Mouse (Mus musculus): ENCODE measurements around the gene Fbrs. TPM values are rescaled to one million over a fixed set of nuclear protein-coding genes. Genes with fewer than 3 reads are reported as not detected.
"Not testable (repeated sequence)": the region's sequence is repeated elsewhere in the genome, so short reads cannot be mapped to it uniquely, and the experiment has no call there.

The Fbrs gene
- total RNA-seq, 1 experiment from 2014 or later: 30.3 TPM

DNA sequence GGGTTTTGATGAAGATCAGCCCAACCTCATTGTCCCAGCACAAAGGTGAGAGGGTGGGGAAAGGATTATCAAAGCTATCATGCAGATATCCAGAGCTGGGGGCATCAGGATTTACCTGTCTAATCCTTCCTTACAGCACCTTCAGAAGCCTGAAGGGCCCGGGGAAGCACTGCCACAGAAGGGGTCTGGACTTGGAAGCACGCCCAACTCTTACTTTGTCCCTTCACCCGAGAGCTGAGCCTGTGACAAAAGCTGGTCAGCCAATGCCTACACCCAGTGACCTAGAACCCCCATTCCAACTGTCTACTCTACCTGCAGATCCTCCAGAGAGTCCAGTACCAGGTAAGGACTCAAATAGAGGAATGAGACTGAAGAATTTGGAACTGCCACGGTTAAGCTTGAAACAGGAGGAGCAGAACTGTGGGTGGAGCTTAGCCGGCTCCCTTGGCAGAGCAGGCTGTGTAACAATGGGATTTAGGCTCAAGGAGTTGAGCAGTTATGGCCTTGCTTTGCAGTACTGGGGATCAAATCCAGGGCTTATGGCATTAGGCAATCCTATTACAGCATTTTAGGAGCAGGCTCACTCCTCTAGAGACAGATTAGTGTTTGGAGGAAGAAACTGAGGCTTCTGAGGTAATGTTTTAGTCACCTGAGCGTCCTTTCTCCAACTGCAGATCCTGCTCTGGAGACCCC lies 4.5 kb upstream of the Fbrs start:
- no peak for ATAC-seq (replicated peaks; ENCODE audit: low read depth, poor library complexity, severe bottlenecking)

DNA sequence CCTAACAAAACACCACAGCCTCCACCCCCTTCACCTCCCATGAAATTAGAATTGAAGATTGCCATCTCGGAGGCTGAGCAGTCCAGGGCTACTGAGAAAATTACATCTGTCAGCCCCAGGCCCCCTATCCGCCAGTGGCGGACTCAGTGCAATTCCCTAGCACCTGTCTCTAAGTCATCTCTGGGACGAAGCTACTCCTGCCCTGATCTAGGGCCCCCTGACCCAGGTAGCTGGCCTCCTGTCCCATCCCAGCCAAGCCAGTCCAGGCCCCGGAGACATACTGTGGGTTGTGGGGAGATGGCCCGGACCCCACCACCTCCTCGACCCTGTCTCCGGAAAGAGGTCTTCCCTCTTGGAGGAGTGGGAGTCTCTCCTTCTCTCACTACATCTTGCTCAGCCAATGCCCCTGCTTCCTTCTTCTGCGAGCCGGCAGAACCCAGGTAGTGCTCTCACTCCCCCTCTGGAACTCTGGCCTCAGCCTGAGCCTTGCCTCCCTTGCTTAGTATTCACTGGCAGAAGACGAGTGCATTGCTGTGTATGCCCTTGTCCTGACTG lies 3.7 kb upstream of the Fbrs start:
- ATAC-seq (replicated peaks; ENCODE audit: low read depth, poor library complexity, severe bottlenecking): no peak

DNA sequence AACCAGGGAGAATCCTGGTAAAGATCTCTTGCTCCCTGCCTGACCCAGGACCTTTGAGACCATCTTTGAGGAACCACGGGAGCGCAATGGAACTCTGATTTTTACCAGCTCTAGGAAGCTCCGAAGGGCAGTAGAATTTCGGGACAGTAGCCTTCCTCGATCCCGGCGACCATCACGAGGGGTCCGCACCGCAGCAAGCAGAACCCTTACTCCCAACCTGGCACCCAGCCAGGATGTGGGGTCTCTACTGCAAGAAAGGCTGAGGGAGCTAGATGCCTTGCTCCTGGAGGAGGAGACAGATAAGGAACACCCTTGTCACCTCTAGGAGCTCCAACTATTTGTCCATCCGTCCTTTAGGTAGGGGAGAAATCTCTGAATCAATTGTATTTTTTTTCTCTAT lies 2.7 kb upstream of the Fbrs start:
- no peak for ATAC-seq (replicated peaks; ENCODE audit: low read depth, poor library complexity, severe bottlenecking)

DNA sequence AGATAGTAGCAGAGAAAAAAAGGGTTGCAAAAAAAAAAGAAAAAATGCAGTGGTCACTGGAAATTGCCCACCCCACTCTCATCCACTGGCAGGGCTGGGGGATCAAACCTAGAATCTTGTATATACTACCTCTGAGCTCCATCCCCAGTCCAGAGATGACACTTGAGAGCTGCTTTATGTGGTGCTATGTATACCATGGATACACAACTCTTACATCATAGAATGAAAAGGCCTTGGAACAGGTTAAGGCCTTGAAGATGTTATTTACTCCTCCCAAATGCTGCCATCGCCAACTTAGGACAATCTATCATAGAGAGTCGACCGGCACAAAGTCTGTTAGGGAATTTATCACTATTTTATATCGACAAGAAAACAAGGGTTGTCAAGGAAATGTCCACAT lies 2.1 kb upstream of the Fbrs start:
- no peak for ATAC-seq (replicated peaks; ENCODE audit: low read depth, poor library complexity, severe bottlenecking)

DNA sequence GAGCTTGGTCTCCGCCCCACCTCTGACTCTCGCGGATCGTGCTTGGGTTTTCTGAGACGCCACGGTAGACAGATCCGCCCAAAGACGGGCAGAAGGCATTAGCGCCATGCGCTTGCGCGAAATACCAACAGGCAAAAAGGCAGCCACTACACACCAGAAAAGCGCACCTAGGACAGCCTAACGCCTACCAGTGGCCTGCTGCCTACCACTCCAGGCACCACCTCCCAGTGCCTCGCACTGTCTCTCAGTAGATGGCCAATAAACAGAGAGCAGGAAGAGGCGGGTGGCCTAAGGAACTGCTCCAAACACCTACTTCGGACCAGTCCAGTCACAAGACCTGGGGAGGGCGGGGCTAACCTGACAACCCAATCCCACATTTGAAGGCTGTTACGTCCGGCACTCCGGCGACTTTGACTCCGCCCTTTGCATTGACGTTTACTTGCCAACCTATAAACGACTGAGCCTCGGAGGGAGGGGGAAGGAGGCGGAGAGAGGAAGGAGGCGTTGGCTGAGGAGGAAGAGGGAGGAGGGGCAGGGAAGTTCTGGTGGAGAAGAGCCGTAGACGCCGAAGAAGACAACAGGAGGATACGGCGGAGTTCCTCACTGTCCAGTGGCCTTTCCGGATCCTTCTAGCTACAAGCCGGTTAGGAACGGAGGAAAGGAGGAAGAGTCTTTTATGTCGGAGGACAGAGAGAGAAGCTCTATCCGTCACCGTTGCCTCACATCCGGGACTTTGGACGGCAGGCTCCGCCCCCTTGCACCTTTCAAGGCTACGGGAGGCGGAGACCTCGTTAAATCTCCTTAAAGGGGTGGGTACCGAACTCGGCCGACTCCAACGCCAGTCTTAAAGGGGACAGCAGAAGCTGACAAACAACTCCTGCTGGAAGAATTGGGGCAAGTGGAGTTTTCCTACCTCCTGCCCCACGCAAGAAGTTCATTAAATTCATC lies 1.0 kb upstream of the Fbrs start:
- peak; percentile 81 for ATAC-seq (replicated peaks; ENCODE audit: low read depth, poor library complexity, severe bottlenecking)

DNA sequence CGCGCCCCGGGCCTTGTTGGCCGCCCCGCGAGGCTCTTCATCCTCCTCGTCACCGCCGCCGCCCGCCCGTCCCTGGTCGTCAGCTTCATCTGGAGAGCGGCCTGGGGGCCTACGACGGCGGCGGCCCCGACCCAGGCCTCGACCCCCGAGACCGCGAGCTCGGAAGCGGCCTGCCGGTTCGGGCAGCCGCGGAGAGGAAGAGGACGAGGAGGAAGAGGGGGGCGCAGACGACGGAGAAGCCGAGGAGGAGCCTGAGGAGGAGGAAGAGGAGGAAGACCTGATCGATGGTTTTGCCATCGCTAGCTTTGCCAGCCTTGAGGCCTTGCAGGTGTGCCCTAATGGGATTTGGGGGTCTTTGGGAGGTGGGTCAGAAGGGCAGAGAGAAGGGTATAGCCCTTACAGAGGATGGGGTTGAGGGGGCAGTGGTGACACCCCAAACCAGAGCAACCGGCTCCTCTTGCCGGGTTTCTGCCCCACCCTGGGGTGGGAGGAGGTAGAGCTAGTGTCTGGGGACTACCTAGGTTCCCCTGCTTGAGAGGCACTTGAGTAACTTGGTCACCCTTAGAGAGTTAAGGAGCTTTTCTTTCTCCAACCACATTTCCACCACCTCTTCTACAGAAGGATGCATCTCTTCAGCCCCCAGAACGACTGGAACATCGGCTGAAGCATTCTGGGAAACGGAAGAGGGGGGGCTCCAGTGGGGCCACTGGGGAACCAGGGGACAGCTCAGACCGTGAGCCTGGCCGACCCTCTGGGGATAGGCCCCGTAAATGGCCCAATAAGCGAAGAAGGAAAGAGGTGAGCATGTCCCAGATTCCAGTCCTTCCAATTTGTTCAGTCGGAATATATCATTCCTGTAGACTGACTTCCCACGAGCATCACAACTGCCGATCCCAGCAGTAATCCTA lies 573 bp downstream of the Fbrs start:
- no peak for ATAC-seq (replicated peaks; ENCODE audit: low read depth, poor library complexity, severe bottlenecking)

DNA sequence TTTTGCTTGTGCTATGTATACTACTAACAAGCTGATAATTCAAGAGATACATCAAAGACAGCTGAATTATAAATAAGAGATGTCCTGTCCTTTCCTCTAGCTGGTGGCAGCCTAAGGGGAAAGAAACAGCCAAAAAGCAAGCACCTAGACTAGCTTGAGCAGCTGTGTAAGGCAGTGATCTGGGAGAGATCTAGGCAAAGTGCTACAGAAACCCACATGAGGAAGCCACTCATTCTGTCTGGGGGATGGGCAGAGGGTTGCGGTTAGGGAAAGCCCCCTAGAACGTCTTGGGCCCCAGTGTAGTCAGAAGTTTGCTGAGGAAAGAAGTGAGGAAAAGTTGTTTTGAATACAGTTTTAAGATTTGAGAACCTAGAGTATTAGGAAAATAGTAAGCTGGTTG lies 1.3 kb downstream of the Fbrs start:
- ATAC-seq (replicated peaks; ENCODE audit: low read depth, poor library complexity, severe bottlenecking): no peak

DNA sequence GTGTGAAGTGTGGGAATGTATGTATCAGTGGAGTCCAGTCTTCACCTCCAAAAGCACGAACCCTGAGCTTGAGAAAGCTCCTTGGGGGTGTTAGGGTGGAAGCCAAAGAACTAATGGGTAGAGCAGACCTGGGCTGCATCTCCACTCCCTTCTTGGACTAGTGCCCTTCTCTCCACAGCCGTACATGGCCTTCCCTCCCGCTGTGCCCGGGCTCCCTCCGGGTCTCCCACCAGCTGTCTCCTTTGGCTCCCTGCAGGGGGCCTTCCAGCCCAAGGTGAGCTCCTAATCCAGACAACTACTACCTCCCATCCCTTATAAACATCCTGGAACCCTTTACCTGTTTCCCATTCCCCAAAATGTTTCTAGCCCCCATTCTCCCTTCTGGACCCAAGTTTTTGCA lies 6.4 kb downstream of the Fbrs start:
- ATAC-seq (replicated peaks; ENCODE audit: low read depth, poor library complexity, severe bottlenecking): no peak

DNA sequence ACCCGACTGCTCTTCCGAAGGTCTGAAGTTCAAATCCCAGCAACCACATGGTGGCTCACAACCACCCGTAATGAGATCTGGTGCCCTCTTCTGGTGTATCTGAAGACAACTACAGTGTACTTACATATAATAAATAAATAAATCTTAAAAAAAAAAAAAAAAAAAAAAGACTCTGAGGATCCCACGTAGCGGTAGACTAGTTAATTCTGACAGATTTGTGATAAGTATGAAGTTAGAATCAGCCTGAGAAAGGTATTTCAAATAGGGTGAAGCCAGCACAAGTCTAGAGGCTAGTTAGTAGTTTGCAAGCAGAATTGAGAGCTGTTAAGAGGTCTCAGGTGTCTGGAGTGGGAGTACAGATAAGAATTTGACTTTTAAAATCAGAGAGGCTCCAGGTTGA lies 9.4 kb downstream of the Fbrs start:
- ATAC-seq (replicated peaks; ENCODE audit: low read depth, poor library complexity, severe bottlenecking): not testable (repeated sequence)

DNA sequence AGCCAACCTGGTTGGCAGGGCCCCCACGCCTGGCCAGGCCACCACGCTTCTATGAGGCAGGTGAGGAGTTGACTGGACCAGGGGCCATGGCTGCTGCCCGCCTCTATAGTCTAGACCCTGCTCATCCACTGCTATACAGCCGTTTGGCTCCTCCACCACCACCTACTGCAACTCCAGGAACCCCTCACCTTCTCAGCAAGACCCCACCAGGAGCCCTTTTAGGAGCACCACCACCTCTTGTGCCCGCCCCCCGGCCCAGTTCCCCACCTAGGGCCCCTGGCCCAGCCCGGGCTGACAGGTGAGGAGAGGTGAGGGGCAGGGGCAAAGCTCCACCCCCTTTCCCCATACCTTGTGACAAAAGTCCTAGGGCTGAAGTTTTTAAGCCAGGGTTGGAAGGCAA lies 11.0 kb downstream of the Fbrs start:
- no peak for ATAC-seq (replicated peaks; ENCODE audit: low read depth, poor library complexity, severe bottlenecking)

DNA sequence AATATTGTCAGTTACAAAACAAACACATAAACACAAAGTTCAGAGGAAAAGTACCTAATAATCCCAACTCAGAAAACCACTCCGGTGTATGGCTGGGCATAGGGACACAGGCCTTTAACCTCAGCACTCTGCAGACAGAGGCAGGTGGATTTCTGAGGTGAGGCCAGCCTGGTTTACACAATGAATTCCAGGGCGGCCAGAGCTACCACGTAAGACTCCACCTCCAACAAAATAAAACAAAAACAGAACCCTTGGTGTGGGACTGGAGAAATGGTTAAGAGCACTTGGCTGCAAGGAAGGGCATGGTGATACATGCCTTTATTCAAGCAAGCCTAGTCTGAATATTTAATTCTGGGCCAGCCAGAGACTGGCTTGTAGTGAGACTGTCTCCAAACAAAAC lies 12.8 kb downstream of the Fbrs start:
- ATAC-seq (replicated peaks; ENCODE audit: low read depth, poor library complexity, severe bottlenecking): no peak

DNA sequence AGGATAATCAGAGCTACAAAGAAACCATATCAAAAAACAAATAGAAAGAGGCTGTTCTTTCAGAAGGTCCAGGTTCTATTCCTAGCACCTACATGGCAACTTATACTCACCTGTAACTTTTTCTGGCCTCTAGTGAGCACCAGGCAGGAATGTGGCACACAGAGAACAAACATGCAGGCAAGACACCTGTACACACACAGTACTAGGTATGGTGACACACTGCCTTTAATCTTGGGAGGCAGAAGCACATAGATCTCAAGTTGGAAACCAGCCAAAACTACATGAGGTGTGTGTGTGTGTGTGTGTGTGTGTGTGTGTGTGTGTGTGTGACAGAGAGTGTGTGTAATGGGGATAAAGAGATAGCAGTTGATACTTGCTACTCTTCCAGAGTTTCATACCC lies 15.6 kb downstream of the Fbrs start:
- no peak for ATAC-seq (replicated peaks; ENCODE audit: low read depth, poor library complexity, severe bottlenecking)

DNA sequence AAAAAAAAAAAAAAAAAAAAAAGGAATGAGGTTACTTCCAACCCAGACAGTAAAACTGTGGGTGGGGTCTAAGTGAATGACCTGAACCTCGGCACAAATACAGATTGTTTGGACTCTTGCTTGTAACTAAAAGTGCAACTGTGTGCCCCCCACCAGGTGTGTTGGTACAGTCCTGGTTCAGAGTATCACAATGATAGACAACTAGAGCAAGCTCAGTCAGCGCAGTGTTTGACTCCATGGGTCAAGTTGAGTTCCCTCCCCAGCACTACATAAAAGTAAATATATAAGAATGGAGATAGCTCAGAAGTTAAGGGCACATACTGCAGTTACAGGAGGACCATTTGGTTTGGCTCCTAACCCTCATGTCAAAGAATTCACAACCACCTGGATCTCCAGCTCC lies 18.4 kb downstream of the Fbrs start:
- no peak for ATAC-seq (replicated peaks; ENCODE audit: low read depth, poor library complexity, severe bottlenecking)

DNA sequence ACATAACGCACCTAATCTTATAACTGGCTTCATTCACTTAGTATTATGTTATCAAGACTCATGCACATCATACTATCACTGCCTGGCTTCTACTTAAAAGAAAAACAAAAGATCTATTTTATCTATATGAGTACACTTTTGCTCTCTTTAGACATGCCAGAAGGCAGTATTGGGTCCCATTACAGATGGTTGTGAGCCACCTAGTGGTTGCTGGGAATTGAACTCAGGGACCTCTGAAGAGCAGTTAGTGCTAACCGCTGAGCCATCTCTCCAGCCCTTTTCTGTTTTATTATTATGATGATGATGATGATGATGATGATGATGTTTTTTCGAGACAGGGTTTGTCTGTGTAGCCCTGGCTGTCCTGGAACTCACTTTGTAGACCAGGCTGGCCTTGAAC lies 19.4 kb downstream of the Fbrs start:
- no peak; the same call in 1 of the 2 replicates for ATAC-seq (replicated peaks; ENCODE audit: low read depth, poor library complexity, severe bottlenecking)

DNA sequence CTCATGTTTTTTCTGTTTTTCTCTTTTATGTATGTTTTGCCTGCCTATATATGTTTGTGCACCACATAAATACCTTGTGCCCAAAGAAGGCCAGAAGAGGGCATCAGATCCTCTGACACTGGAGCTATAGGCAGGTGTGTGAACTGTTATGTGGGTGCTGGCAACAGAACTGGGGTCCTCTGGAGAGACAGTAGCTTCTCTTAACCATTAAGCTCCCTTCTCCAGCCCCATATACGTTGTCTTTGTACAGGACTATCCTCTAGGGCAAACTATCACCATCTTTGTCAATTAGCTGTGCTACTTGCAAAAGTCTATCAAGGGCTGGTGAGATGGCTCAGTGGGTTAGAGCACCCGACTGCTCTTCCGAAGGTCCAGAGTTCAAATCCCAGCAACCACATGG lies 29.3 kb downstream of the Fbrs start:
- no peak for ATAC-seq (replicated peaks; ENCODE audit: low read depth, poor library complexity, severe bottlenecking)

DNA sequence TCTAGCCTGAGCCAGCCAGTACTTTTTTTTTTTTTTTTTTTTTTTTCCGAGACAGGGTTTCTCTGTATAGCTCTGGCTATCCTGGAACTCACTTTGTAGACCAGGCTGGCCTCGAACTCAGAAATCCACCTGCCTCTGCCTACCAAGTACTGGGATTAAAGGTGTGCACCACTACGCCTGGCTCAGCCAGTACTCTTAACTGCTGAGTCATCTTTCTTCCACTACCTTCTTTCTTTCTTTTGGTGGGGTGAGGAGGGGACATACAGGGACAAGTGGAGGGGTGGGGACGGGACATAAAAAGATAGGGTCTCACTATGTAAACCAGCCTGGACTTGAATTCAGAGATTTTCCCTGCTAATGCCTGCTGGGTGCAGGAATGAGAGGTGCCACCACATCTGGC lies 30.8 kb downstream of the Fbrs start:
- ATAC-seq (replicated peaks; ENCODE audit: low read depth, poor library complexity, severe bottlenecking): not testable (repeated sequence)

DNA sequence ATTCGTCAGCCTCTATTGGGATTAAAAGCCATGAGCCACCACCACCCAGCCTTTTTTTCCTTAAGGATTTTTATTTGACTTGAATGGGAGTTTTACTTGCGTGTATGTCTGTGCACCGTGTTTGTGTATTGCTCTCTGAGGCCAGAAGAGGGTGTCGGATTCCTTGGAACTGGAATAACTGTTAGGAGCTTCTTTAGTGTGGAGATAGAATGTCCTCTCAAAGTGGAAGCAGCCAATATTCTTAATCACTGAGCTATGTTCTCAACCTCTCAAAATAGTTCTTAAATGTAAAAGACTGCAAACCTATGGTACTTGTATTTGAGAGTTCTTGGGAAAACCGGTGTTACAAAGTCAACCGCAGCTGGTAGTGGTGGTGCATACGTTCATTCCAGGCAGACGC lies 32.2 kb downstream of the Fbrs start:
- no peak for ATAC-seq (replicated peaks; ENCODE audit: low read depth, poor library complexity, severe bottlenecking)

DNA sequence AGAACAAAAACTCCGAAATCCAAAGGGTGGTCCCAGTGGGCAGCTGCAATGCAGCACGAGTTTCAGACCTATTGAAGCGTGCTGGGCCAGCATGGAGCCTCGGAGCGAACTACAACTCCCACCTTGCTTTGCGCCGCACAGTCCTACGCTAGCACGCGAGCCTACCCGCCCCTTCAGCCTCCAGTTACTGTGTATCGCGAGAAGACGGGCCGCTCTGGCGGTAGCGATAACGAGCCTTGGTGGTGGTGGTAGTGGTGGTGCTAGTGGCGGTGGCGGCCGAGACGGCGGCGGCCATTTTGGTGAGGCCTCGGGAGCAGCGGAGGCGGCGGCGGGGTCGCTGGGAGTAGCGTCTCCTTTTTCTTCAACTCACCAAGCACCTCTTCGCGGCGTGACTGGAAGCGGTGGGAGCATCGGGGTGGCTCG lies 32.8 kb downstream of the Fbrs start, which contains the start of gene Srcap:
Srcap (plus strand) TSS at position 176 of the 423 bp plus-strand sequence.
- ATAC-seq (replicated peaks; ENCODE audit: low read depth, poor library complexity, severe bottlenecking): peak; percentile 94

DNA sequence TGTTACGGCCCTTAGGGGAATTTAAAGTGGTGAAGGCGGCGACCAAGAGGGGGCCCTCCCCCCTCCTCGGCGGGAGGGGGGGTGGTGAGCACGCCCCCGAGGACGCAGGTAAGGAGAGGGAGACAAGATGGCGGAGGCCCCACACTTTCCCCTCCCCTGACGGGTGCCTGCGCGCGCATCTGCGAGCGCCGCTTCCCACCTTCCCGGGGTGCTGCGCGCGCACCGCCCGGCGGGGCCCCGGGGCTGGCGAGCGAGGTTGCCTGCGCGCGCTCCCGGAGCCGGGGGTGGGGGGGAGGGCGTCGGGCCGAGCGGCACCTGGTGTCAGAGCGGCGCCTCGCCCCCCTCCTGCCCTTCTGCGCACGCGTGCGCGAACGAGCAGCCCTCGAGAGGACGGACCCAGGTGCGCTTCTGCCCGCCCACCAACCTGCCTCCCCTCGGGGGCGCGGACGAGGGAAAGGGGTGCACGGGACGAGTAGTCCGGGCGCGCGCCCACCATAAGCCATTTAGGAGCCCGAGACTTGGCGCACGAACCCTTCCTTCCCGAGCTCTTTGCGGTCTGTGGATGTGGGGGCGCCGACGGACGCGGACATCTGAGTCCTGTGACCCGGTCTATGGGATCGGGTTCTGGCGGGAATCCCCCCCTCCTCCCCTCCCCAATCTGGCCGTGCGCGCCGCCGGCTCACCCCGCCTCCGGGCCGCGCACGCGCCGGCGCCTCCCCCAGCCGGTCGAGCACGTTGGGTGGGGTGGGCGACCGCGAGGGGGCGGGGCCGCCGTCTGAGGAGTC lies 33.4 kb downstream of the Fbrs start:
- peak; percentile 66 for ATAC-seq (replicated peaks; ENCODE audit: low read depth, poor library complexity, severe bottlenecking)
